Mouse (Mus musculus): ENCODE data around the gene Sgta.

The Sgta gene

DNA sequence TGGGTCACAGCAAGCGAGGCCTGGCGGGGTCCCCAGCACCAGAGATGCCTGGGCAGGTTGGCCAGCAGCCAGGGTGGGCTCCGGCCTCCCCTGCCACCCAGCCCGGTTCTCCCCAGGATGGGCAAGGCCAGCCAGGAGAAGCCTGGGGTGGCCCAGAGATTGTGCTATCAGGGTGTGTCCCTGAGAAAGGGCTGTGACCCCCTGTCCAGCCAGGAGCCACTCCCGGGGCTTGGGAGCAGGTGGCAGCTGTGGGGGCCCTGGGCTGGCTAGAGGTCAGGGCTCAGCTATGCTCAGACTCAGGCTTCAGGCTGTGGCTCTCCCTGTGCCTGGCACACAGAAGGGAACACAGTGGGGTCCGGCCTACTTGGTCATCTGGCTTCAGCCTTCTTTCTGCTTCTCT lies 40.3 kb downstream of the Sgta start:
- peak in 1 of 2 experiments; percentile 46 for DNase-seq

DNA sequence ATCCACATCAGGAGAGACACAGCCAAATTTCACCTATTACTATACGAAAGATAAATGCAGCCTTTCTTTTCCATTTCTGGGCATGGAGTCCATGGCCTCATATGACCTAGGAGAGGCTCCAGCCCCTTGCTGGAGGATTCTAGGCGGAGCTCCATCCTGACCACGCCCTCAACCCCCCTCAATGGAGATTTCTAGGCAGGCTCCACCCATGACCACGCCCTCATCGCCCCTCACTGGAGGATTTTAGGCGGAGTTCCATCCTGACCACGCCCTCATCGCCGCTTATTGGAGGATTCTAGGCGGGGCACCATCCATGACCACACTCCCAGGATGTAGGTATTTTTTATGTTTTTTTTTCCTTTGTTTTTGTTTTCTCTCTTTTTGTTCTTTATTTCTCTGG lies 41.7 kb downstream of the Sgta start:
- peak; percentile 53 to 86 for DNase-seq

DNA sequence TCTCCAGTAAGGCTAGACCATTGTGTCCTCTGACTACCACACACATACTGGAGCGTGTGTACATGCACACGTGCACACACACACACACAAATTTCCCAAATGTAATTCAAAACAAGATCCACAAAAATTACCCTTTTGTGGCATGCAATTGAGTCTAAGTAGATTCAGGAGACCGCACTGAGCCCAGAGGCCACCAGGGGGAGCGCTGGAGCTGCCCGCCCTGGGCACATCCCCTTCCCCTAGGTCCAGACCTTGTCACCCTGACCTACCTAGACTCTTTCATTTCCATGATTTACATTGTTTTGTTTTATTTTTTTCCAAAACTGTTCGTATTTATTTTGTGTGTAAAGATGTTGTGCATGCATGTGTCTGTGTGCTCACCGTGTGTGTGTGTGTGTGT lies 43.3 kb downstream of the Sgta start:
- peak; percentile 82 to 87 for DNase-seq

DNA sequence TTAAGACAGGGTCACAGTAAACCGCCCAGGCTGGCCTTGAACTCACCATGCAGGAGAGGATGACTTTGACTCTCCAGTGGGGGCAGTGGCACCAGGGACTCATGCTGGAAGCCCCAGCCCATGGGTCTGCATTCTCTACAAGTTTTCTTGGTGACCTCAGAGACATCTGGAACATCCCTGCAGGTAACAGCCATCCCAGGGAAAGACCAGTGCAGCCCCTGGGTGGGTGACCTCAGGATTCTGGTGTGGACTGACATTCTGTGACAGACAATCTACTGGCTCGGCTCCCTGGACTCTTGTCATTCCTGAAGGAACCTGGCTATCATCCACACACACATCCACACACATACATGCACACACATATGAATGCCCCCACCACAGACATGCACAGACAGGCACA lies 44.3 kb downstream of the Sgta start:
- DNase-seq: no peak

DNA sequence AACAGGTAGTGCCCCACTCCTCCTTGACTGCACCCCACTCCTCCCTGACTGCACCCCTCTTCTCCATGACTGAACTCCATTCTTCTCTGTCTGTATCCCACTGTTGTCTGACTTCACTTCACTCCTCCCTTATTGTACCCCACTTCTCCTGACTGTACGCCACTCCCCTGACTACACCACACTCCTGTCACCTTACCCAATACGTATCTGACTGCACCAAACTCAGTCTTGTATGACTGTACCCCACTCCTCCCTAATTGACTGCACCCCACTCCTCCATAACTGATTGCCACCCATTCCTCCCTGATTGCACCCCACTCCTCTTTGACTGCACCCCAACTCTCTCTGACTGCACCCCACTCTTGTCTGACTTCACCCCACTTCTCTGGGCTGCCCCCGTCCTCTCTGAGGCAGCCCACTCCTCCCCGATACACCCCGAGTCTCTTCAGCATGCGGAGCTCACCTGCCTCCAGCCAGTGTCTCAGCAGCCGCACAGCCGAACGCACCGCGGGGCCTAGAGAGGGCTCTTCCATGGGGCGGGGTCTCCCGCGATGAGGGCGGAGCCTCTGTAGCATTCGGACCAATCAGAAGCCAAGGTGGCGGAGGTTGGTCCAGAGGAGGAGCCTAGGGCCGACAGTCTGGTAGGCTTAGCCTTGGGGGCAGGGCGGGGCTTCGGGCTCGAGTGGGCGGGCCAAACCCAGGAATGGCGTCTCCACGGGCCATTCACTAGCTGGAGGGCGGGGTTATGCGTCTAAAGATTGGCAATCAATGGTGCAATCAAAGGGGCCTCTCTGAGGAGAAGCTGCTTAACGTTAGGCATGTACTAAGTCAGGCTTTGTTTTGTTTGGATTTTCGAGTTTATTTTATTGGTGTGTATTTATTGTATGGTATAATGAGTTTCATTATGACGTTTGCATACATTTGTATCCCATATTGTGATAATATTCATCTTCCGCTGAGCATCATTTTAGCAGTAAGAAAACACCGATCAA lies 45.3 kb downstream of the Sgta start, which contains the start of gene Gng7:
Gene Gng7 (minus strand): TSS at position 553 of the 992 bp plus-strand sequence.
- peak; percentile 97 to 99 for DNase-seq

DNA sequence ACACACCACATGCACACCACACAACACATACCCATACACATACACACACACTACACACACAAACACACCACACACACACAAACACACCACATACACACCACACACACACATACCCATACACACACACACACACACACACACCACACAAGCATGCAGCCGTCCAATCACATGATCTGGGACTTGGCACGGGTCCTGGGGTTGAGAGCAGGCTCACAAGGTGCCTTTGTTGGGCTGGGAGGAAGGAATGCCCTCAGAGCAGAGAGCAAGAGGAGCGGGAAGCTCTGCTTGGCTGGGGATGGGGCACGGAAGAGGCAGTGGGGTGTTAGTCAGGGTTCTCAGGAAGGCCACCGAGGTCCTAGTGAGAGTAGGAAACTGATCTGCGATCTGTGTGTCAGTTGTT lies 49.1 kb downstream of the Sgta start:
- peak in 1 of 2 experiments; percentile 59 for DNase-seq

DNA sequence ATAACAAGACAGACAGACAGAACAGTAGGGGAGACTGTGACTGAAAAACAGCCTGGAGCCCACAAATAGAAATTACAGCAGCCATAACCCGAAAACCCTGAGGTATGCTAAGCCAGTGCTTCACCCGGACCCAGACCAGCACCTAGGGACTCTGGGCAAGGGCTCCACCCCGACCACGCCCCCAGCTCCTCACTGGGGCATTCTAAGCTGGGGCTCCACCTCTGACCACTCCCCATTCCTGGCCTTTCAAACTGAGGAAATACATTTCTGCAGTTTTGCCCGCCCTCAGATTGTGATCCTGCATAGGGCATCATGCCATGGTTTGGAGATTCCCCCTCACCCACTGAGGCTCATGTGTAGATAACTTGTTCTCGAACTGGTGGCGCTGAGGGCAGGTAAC lies 52.7 kb downstream of the Sgta start:
- no peak for DNase-seq

DNA sequence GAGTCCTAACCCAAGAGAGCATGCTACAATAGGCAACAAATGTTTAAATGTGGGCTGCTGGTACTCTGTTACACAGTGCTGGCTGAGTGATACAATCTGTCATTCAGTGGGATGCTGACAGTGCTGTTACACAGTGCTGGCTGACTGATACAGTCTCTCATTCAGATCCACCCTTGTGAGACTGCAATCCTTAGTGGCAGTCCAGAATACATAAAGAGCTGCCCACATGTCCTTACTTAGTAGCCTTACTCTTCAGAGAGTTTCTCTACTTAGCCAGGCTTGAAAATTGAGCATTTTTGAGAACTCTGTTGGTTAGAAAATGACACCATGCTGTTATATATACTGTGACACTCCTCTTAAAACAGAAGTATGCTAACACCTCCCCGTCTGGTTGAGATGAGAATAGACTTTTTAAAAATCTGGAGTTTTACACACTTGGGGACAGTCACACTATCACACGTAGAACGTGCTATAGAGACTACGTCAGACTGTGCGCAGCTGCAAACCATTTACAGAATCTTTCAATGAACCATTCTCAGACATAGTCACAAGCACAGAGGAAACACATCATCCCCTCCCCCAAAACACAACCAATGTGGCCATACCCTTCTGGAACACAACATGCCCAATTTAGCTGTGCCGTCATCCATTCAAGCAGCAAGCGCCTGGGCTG lies 53.8 kb downstream of the Sgta start:
- no peak for DNase-seq

DNA sequence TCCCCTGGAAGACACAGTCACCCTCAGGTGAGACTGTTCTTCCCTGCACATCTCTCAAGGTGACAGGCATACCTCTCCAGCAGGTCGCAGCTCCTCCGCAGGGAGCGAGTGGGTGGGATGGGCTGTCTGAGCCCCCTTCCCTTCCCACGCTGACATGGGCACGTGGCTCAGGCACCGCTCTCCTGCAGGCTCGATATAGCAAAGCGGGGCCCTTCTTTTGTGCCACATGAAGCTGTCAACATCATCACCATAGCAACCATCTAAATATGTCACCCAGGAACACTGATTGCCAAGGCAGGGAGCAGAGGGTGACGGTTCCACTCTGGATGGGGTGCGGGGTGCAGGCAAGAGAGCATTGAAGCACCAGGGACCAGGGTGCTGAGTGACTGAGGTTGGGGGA lies 58.8 kb downstream of the Sgta start:
- no peak for DNase-seq

DNA sequence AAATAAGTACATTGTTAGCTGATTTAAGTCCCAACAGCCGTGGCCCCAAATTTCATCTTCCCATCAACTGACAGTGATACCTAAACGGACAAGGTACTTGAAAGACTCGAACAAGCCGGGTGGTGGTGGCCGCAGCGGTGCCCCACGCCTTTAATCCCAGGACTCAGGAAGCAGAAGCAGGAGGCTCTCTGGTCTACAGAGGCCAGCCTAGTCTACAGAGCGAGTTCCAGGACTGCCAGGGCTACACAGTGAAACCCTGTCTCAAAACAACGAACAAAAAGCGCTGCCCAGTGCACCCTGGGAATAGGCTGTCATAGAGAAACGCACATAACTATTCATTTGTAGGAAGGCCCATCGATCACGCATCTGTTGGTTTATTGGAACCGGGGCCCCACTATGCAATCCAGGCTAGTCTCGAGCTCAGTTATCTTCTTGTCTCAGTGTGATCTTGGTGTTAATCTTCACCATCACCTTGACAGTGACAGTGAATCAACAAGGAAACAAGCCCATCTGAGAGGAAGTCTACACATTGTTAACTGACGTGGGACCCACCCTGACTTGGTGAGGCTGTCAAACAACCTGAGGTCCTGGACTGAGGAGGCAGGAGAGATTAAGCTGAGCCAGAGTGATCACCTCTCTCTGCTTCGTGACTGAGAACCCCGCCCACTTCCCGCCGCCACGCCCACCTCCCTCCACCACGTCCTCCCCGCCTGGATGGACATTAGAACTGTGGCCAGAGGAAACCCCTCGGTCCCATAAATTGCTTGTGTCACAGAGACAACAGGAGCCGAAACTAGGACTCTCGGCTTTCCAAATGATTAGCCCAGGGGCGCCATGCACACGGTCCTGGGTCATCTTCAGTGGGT lies 59.6 kb downstream of the Sgta start:
- DNase-seq: no peak

DNA sequence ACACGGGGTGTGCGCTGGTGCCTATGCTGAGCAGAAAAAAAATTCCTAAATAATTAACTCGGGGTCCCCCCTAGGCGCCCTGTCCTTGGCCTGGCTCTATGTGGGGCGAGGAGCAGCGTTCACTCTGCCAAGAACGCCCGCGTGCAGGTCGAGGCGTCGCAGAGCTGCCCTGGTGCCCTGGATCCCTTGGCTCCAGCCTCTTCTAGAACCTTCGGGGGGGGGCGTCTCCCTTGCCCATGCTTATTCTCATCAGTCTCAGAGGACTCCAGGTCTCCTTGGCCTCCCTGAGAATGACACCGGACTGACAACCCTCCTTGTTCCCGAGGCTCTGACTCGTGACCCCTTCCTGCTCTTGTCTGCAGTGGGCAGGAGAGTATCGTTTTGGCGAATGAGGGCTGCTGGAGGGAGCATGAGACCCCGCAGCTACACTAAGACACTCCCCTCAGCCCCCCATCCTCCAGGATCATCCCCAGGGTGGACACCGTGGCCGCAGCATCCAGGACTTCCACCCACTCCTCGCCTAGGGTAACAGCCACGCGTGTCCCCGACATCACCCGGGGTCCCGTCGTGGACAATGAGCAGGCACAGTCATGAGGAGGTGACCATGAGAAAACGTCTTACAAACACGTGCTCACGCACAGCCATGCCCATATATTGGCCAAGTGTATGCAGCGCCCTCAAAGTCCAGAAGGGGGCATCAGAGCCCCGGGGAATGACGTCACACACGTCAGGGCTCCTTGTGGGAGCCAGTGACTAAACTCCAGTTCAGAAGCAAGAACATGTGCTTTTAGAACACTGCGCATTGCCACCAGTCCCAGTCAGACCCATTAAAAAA lies 60.4 kb downstream of the Sgta start:
- peak; percentile 92 to 93 for DNase-seq

DNA sequence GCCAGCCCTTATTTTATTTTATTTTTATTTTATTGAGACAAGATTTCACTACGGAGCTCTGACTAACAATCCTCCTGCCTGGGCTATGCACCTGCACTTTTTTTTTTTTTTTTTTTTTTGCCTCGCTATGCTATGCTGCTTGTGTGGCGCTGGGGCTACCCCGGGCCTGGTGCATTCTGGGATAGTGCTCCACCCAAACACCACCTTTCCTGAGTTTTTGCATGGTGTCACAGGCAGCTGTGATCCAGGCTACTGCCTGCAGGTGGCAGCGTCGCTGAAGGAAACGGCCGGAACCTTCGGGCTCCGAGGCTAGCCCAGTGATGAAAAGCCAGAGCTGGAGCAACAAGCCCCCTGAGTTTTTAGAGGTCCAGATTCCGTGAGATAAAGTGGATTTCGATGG lies 61.2 kb downstream of the Sgta start:
- peak; percentile 70 to 84 for DNase-seq

DNA sequence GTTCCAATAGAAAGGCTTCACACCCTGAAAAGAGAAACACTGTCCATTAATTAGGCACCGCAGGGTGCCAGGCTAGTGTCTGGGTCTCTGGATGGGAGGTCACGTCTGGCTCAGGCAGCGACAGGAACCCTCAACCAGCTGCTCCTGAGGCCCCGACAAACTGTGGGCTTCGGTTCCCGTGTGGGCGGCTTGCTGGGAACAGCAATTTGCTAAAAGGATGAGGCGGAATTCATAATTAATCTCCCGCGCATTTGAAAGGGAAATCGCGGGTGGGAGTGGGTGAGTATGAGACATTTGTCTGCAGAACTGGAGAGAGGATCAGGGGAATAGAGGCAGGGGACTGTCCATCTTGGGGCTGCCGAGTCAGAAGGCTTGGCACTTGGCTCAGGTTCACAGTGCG lies 62.0 kb downstream of the Sgta start:
- no peak for DNase-seq

DNA sequence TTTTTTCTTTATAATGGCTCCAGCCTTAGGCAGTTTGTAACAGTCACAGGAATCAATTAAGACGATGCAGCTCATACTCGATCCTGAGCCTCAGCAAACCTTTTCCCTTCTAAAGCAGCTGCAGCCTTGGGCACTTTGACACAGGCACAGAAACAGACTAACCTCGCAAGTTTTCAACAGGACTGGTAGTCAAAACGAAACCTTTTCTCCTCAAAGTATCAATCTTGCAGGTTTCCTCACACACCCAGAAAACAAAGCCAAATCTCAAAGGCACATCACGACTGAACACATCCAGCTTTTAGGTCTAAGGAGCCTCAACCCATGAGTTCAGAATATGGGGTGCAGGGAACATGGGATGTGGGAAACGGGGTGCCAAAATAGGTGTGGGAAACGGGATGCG lies 62.6 kb downstream of the Sgta start:
- no peak for DNase-seq

DNA sequence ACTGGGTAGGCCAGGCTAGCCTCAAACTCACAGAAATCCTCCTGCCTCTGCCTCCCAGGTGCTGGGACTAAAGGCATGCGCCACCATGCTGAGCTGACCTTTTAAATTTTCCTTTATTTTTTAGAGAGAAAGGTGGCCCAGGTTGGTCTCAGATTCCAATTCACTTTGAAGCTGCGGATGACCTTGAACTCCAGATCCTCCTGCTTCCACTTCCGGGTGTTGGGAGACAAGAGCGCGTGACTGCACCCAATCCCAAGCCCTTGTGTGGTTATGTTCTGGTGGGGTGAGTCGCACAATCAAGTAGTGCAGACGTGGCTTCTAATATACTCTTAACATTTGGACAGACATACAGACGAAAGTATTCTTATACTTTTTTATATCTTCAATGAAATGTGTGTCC lies 63.5 kb downstream of the Sgta start:
- DNase-seq: no peak

DNA sequence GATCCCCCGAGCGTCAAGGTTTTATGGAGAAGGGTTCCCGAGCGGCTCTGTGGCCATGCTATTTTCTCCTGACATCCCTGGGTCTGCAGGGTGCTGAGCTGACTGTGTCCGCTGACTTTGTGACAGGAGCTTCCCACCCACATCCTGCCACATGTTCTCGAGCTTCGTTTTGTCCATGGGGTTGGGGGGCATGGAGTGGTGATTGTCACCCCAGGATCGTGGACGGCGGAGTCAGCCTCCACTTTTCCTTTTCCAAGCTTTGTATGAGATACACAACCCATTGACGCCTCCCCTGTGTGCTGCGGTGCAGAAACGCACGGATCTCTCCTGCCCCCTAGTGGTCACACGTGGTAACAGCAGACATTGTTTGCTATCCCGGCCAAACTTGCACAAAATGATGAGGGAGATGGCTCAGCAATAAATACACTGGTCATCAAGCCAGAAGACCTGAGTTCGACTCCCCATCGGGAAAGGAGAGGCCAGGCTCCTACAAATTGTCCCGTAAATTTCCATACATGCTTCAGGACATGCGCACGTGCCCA lies 64.8 kb downstream of the Sgta start:
- peak; percentile 93 to 96 for DNase-seq

DNA sequence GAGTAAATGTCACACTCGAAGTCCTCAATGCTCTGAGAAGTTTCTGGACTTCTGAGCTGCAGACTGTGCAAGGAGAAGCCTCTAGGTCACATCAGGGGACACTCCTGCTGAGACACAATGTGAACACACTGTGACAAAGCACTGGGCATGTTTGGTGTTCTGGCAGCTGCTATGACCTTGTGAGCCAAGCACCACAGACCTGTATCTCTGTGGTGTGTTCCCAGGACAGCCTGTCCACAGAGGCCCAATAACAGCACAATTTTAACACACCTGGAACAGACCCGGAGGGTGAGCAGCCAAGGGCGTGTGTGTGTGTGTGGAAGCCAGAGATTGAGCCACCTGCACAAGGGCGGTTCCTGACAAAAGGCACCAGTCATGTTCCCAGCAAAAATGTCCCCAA lies 65.4 kb downstream of the Sgta start:
- DNase-seq: no peak

Data from cerebellum, postnatal 14 days (tissue).